Mouse (Mus musculus) lung, postnatal 25 days (tissue): ENCODE measurements around the gene Prr5l.
A peak's percentile ranks its signal among the peaks of the same experiment; 100 is the strongest.

Source experiments
- DNase-seq: peaks from one replicate; pipeline ENCODE4 v3.0.0; 2022; ENCODE audit warnings: low spot score

Gene Prr5l

GRCm38 (mm10) chr2:101881471-101882162 is 1.2 kb downstream of the Prr5l start:
- no peak for DNase-seq

GRCm38 (mm10) chr2:101871179-101871578 is 11.6 kb downstream of the Prr5l start:
- DNase-seq, result peak; percentile 58

- peak; percentile 59 for DNase-seq
Observed at GRCm38 (mm10) chr2:101868683-101869082, 14.1 kb downstream of the Prr5l start.

DNA sequence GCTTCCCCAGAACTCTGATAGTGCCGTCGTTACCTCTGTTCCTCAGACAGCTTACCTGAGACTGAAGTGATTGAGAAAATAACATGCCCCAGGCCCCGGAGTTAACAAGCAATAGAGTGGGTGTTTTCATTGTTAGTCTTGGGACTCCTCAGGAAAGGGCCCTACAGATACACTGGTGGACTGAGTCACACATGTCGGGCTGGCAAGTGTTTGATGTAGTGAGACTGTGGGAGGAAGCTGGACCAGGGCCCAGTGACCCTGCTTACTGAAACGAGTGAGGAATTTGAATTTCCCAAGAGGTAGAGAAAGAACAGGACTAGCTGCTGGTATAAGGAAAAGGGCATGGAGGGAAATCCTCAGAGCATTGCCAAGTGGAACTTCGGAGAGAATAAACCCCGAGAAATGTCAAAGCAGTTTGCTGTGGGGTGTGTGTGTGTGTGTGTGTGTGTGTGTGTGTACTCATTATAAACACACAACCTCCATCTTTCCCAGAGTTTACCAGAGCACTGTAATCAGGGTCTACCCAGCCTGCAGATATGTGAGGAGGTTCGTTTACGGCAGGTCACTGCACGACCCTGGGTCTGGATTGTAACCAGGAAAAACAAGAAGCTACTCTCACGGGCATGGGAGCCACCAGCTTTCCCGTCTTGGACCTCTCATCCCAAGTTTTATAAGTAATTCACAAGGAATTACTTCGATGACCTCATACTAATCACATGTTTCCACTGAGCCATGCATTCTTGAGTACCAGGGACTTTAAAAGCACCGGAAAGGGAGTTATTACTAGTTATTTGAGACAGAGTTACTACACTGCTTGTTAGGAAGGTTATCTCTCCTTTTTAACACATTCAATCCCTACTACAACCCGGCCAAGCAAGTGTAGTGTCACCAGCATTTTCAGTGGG is 20.4 kb downstream of the Prr5l start:
- DNase-seq, result peak; percentile 82

DNA sequence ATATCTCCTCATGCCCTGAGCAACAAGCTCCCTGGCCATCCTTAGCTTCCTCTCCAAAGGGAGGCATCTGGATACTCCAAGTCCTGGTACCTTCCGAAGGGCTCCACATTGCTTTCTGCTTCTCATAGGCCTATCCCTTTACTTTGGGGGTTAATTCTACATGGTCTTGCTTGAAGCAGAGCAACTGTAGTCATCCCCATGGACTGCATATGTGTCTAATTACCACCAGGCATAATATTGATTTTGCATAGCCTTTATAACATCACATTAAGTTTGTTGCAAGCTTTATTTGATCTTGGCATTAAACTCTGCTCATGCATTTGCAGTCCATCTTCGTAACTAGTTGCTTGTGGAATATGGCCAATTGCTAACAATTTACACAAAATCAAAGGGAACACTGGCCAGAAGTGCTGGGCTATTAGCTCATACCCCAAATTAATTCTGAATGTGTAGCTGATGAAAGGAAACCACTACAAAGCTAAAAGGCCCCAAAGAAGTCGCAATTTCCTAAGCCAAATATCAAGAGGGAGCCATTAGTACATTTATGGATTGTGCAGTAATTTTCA is 21.8 kb downstream of the Prr5l start:
- DNase-seq, result no peak

- no peak for DNase-seq
Observed at GRCm38 (mm10) chr2:101856174-101856573, 26.7 kb downstream of the Prr5l start.

DNA sequence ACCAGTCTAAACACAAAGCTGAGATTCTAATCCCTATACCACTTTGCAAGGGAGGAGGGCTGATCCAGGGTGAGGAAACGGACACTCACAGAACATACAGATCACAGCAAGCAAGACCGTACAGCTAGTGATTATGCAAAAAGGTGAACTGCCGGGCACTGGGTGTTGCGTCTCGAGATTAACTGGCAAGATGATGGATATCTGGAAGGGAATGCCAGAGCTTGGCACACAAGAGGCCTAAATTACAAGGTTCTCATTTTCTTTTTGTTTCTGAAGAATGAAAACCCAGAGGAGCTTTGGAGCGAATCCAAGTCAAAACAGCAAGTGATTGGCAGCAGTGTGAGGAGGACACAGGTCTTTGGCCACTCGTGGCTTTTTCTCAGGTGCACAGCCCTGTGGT is 28.0 kb downstream of the Prr5l start:
- no peak for DNase-seq

GRCm38 (mm10) chr2:101842756-101843155 is 40.1 kb downstream of the Prr5l start:
- DNase-seq, result no peak

DNA sequence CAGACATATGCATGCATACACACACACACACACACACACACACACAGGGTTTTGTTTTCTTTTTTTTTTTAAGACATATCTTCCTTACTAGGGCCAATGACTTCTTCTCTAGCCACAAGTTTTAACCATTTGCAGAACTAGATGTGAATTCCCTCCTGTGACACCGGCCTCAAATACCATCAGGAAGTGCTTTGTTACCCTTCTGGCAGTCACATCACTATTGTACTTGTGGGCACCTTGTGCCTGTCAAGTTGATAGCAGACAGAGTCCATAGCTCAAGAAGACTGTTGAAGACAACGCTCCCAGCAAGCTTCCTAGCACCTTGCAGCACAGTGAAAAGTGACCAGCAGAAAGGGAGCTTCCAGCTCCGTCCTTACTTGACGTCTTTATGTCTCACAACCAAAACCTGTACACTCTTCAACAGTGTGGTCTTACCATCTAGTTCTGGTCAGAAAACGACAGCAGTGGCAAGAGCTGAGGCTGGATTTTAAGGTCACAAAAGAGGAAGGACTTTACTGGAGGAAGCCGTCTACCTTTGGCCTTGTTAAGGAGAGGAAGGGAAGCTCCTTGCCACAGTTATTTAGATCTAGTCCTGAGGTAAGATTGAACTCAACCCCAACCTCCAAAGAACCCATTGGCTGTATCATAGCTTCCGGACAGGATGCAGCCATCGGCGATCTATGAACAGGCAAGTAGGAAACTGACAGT is 47.9 kb downstream of the Prr5l start:
- no peak for DNase-seq

- DNase-seq, result no peak
Observed at GRCm38 (mm10) chr2:101832361-101832760, 50.5 kb downstream of the Prr5l start.

DNA sequence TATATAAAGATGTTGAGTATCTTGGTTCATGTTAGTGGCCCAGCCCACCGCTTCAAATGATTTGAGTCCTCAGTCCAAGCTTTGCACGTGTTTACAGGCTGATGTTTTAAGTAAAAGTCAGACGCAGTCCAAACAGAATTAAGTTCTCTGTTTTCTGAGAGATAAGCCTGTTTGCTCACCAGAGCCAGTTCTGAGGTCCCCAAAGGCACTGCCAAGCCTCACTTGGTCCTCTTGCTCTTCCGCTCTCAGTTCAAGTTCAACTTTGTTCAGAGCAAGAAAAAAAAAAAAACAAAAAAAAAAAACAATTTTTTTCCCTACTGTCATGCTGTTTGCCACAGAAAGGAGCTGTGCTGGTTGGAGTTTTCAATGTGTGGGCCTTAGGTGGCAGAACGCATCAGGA is 51.0 kb downstream of the Prr5l start:
- DNase-seq, result no peak

GRCm38 (mm10) chr2:101830186-101830915 is 52.5 kb downstream of the Prr5l start:
- peak; percentile 31 for DNase-seq

- no peak for DNase-seq
Observed at GRCm38 (mm10) chr2:101829013-101829412, 53.8 kb downstream of the Prr5l start.

- peak; percentile 49 for DNase-seq
Observed at GRCm38 (mm10) chr2:101828057-101828643, 54.7 kb downstream of the Prr5l start.

GRCm38 (mm10) chr2:101827626-101828025 is 55.2 kb downstream of the Prr5l start:
- DNase-seq, result no peak

DNA sequence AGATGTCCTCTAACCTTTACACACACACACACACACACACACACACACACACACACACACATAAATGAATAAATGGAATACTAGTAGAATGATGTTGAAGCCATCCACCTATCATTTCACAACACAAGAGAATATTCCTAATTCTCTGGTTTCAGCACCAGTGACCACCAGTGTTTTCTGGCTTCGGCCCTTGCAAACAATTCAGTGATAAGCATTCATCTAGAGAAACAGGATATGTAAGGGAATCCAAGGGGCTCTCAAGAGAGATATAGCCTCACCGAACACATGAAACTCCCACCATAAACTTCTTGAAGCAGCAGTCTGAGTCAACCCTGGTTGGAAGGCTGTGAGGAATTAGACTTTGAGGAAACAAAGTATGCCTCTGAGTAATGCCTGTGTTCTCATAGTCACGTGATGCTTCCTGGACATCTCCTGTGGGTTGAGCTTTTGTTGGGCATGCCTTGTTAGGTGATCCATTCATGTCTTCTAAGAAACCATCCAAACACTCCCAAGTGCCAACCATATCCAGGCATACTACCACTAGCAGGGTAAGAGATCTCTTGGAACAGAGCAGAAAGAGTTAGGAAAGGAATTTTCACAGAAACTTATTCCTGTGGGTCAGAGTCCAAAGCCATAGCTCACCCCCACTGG is 55.8 kb downstream of the Prr5l start:
- no peak for DNase-seq

- no peak for DNase-seq
Observed at GRCm38 (mm10) chr2:101826186-101826707, 56.6 kb downstream of the Prr5l start.

- DNase-seq, result no peak
Observed at GRCm38 (mm10) chr2:101825226-101826120, 57.4 kb downstream of the Prr5l start.

- no peak for DNase-seq
Observed at GRCm38 (mm10) chr2:101823821-101824220, 59.0 kb downstream of the Prr5l start.
